Mouse (Mus musculus) gastrocnemius, postnatal 4 days (tissue): ENCODE results near the gene Hist1h4m. TPM values are rescaled to one million over a fixed set of nuclear protein-coding genes. Genes with fewer than 3 reads are reported as not detected.
"Not testable (repeated sequence)": the region's sequence is repeated elsewhere in the genome, so short reads cannot be mapped to it uniquely, and the experiment has no call there.

Experiments used
- DNase-seq, 2 experiments: peaks; one replicate each; pipeline ENCODE4 v3.0.0; 2021 to 2022; ENCODE audit warnings: low spot score in 2 of 2, mixed read lengths in 2 of 2
- long read RNA-seq, 2 experiments: library from polyadenylated mRNA; stranded (forward); transcript quantifications; one replicate each; pipeline ENCODE4 v2.0.0; 2021
- total RNA-seq, 2 experiments: library from RNA; stranded (reverse); gene quantifications; 2 replicates each; pipeline ENCODE4 v1.2.3; 2021

Gene Hist1h4m
- 100 to 1,000 TPM; 582 to 750 TPM for total RNA-seq
- long read RNA-seq, experiment 1 = 0 reads
- long read RNA-seq, experiment 2 = 0 reads

- DNase-seq = not testable (repeated sequence)
Measured at GRCm38 (mm10) chr13:21811539-21811938, at the start of gene Hist1h4m. Gene Hist1h4m (plus strand): TSS chr13:21811746.

- DNase-seq = peak in 1 of 2 experiments; percentile 60
Measured at GRCm38 (mm10) chr13:21778814-21779766, 32.5 kb upstream of the Hist1h4m start.

- DNase-seq = peak in 1 of 2 experiments; percentile 58
Measured at GRCm38 (mm10) chr13:21779767-21780731, 31.5 kb upstream of the Hist1h4m start, which contains the start of gene Hist1h1b. Gene Hist1h1b (minus strand): TSS chr13:21780625.

DNA sequence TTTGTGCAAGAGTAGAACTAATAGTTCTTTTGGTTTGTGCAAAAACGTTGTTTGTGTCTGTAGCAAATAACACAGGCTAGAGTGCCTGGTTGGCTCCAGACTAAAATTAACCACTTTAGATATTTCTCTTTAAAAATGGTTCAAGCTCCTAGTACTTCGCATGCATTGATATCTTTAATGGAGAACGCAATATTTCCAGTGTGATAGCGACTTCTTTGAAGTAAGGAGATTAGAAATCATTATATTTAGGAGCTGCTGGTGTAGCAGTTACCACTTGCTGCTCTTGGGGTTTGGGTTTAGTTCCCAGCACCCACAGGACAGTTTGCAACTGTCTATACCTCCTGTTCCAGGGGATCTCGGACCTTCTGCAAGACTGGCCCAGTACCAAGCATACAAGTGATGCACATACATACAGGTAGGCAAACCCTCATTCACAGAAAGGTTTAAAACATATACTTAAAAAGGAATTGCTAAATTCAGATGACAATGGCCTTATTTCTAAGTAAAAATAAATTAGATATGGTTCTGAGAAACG is 30.5 kb upstream of the Hist1h4m start:
- no peak for DNase-seq

DNA sequence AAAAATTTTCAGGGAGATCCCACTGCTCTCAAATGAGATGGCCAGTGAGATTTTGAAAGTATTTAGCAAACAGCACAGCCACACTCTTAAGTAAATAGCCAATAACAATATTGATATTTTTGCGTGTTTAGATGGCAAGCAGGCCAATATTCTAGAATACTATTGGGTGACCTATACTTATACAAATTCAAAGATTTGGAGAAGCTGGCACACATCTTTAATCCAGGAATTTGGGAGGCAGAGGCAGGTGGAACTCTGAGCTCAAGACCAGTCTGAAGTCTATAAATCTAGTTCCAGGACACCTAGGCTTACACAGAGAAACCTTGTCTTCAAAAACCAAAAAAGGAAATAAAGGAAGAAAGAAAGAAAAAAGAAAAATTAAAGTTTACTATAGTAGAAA is 29.9 kb upstream of the Hist1h4m start:
- DNase-seq = no peak

DNA sequence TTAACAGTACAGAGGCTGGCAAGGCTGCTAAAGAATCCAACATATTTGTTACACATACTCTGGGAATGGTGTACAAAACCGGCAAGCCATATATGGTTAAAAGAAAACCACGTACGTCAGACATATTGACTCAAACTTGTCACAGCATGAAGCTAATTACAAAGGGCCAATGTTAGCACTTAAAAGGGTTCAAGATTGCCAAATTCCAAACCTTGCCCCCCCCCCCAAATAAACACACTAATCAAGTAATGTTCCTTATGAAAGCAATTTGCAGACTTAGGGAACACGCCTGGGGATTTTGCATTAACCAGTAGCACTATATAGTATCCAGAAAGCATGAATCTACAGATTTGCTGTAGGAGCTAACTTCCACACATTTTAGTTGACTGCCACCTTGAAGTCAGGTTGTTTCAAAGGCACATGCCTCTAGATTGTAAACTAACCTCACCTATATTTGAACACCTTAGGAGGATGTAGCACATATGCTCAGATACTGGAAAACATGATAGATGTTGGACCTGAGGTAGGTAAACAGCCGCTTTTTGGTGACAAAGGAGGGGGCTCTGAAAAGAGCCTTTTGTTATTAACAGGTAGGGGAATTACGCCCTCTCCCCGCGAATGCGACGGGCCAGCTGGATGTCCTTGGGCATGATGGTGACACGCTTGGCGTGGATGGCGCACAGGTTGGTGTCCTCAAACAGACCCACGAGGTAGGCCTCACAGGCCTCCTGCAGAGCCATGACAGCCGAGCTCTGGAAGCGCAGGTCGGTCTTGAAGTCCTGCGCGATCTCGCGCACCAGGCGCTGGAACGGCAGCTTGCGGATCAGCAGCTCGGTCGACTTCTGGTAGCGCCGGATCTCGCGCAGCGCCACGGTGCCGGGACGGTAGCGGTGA is 28.9 kb upstream of the Hist1h4m start:
- DNase-seq = not testable (repeated sequence)

DNA sequence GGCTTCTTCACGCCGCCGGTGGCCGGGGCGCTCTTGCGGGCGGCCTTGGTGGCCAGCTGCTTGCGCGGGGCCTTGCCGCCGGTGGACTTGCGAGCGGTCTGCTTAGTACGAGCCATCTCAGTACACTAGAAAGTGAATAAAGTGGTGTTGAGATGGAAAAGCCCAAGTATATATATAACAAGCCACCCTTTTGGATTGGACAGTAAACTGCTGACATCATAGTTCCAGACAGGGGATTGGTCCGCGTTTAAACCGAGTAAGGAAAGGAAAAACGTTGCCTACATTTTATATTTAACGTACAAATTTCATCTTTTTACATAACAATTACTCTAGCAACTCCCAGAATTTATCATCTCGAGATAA is 28.3 kb upstream of the Hist1h4m start, which contains the start of gene Hist1h3i:
TSS of gene Hist1h3i (minus strand) at position 116 of the 363 bp plus-strand sequence.
- DNase-seq = peak in 1 of 2 experiments; percentile 39

DNA sequence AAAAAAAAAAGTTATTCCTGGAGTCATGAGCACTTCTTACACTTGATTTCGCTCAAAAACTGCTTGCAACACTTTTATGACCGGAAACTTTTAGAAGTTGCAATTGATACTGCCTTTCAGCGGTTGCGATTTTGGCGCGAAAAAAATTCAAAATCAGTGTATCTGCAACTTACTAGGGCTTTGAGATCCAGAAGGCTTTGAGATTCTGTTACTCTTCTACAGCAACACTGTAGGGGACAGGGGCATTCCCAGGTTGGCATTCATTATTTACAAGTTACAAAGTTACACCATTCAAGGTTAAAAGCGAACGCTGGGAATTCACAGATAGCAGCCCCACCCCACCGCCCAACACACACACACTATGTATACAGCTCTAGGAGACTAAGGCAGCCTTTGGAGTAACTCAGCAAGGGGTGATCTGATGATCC is 27.8 kb upstream of the Hist1h4m start:
- no peak for DNase-seq

- no peak for DNase-seq
Measured at GRCm38 (mm10) chr13:21784311-21784710, 27.2 kb upstream of the Hist1h4m start.

DNA sequence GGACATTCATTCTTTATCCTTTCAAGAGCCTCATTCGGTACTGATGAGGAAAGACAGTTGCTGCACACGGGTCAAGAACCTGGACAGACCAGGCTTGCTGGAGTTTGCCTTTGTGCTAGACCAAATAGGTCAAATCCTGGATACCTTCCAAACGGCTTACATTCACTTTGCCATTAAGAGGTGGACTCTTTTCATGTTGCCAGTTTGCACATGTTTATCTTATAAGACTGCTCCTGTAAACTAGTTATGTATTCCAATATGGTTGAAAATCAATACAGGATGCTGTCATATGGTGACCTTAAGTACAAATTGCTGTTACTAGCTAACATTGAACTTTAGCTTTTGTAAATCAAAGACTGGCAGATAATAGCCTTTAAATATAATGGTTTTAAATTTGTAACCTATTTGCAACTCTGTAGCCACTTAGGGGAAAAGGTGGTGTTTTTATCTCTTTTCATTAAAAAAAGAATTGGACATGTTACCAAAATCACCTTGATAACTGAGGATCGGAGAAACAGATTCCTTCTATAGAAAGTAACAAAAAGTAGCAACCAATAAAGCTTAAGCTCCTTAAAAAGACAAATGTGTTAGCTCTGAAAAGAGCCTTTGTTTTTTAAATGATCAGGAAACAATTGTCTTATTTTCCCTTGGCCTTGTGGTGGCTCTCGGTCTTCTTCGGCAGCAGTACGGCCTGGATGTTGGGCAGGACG is 25.2 kb upstream of the Hist1h4m start:
- no peak for DNase-seq

DNA sequence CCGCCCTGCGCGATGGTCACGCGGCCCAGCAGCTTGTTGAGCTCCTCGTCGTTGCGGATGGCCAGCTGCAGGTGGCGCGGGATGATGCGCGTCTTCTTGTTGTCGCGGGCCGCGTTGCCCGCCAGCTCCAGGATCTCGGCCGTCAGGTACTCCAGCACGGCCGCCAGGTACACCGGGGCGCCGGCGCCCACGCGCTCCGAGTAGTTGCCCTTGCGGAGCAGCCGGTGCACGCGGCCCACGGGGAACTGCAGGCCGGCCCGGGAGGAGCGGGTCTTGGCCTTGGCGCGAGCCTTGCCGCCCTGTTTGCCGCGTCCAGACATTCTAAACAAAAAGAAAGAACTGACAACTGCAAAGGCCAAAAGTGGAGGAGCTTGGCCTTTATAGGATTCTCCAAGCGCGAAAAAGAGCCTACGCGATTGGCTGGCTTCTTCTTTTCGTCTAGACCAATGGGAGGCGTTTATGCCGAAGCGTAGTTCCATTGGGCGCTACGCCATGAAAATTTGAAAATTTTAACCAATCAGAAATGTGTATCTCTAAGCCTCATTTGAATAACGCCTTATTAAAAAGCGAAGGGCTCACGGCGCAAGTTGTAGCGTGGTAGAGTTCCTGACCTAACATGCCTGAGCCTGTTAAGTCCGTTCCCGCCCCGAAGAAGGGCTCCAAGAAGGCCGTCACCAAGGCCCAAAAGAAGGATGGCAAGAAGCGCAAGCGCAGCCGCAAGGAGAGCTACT is 24.5 kb upstream of the Hist1h4m start, which contains the start of the genes Hist1h2an and Hist1h2bp:
TSS of gene Hist1h2an (minus strand) at position 320 of the 731 bp plus-strand sequence.
TSS of gene Hist1h2bp (plus strand) at position 563 of the 731 bp plus-strand sequence.
- DNase-seq = peak; percentile 65 to 83

GRCm38 (mm10) chr13:21787760-21788593 is 23.6 kb upstream of the Hist1h4m start:
- DNase-seq = no peak

DNA sequence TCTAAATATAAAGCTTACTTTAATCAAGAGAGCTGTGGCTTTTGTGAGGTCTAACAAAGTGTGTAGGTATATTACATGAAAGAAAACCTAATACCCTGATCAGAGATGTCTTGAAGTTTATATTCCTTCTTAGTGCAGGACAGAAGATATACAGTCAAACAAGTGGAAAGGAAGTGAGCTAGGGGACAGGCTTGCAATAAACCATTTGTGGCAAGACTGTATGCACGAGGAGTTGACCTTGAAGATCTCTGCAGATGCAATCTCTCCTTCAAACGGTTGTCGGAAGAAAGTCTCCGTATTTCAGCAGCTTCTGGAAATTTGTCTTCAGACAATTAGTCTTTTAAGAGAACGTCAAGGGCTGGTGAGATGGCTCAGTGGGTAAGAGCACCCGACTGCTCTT is 21.6 kb upstream of the Hist1h4m start:
- no peak for DNase-seq

DNA sequence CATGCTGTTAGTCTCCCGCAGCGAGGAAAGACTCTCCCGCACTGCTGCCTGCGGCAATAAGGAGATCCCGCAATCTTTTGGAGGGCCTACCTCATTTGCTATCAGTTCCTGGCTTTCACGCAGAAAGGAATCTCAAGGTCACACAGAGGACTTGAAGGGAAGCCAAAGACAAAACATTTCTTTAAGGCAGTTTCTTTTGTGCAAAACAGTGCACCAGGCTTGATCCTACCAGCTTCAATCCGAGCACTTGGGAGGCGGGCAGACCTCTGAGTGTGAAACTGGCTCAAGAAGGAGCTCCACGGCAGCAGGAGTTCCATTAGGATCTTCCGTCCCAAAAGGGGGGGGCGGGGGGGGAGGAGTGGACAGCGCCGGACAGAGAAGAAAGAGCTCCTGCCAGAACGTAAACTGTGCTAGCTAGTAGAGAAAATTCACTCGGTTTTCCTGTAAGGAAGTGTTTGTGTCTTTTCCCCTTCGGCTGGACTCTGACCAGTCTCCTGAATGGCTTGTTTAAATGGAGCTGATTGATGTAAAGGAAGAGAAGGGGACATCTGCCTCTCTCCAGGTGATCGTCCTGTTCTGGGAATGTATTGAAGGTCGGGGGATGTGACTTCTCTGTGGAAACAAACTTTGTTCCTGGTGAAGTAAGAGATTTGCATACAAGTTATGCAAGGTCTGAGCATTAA is 20.8 kb upstream of the Hist1h4m start:
- no peak for DNase-seq

- no peak for DNase-seq
Measured at GRCm38 (mm10) chr13:21795584-21795983, 16.0 kb upstream of the Hist1h4m start.

DNA sequence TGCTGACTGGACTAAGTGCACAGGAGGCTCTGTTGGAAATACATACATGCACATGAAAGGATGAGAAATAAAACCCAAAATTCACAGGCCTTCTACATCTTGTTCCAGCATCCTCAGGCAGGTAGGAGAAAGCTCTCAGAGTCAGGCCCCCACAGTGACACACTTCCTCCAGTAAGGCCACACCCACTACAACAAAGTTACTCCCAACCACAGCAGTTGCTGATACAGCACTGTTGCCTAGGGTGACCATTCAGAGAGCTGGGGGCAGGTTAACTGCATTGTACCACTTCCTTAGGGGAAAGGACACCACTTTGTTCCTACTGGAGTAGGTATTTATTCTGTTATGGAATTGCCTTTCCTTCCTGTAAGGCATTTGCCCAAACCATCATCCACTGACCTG is 14.4 kb upstream of the Hist1h4m start:
- DNase-seq = not testable (repeated sequence)

- DNase-seq = not testable (repeated sequence)
Measured at GRCm38 (mm10) chr13:21803058-21803457, 8.5 kb upstream of the Hist1h4m start.
